In the genomic region with DNA sequence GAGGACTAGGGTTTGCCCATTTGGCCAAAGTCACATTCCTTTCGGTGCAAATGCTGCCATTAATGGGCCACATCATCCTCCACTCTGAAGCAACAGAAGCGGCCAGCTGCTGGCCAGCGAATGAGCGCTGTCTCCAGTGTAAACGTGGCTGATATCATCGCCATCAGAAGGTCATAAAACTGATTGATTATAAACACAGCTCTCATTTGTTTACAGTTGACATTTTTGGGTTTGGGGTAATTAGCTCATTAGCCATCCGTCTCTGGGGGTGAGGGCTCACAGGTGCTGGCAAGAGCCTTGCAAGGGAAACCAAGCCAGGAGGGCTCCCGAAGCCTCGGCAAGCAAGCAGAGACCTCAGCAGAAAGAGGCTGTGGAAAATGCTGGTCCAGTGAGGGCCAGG, we compare ENCODE assay signal across 19 mouse cellular contexts.
DNase-seq lines count a peak whose midpoint lies in the region; ATAC-seq lines count a peak whose summit lies in the region.
"Had no signal": no experiment of that assay in that cellular context is flagged by ENCODE, and none has a peak within 500 bp of the region (broad histone marks: within the 10 kb centered on the region; RNA-seq: fewer than 3 reads in every experiment).

No protein-coding gene starts in this region.

- ATAC-seq in kidney, embryonic 16.5 days (ENCODE audit: low FRiP score, low TSS enrichment) = peak; percentile 74
- ATAC-seq in limb, embryonic 11.5 days (ENCODE audit: insufficient number of reproducible peaks, low FRiP score, low TSS enrichment, low read depth) = no peak
- no peak for ATAC-seq in erythroblast, adult 5-6 weeks (replicated peaks; ENCODE audit: low FRiP score, poor library complexity, severe bottlenecking)
- ATAC-seq: midbrain, embryonic 16.5 days had no signal

- no peak overlapping the region for H3K9ac ChIP-seq in kidney, embryonic 16.5 days (replicated peaks; ENCODE audit: low read length)
- H3K9ac ChIP-seq in limb, embryonic 11.5 days (ENCODE audit: low read length) = no peak overlapping the region
- H3K9ac ChIP-seq: embryonic facial prominence, embryonic 12.5 days; heart, embryonic 12.5 days; liver, embryonic 15.5 days; neural tube, embryonic 15.5 days had no signal

- no peak overlapping the region for H3K4me3 ChIP-seq in kidney, embryonic 16.5 days (ENCODE audit: low read length)
- H3K4me3 ChIP-seq in limb, embryonic 11.5 days (ENCODE audit: low read depth, low read length) = no peak overlapping the region
- H3K4me3 ChIP-seq: embryonic facial prominence, embryonic 12.5 days; heart, embryonic 12.5 days; hindbrain, embryonic 10.5 days; layer of hippocampus, adult 2 months; liver, embryonic 15.5 days; neural tube, embryonic 15.5 days had no signal

- no peak for DNase-seq in kidney, postnatal 36 days
- peak; percentile 17 for DNase-seq in embryo, embryonic 11.5 days (ENCODE audit: low read depth, low spot score)
- peak; percentile 33 for DNase-seq in limb, embryonic 11.5 days (ENCODE audit: low spot score)
- peak; percentile 36 for DNase-seq in mesoderm, embryonic 11.5 days (ENCODE audit: low read depth, low spot score)
- DNase-seq in adrenal gland, adult (ENCODE audit: inconsistent age in 2 of 2, low spot score in 1 of 2) = no peak
- DNase-seq in neural tube, embryonic 10.5 days (ENCODE audit: extremely low spot score, low spot score) = no peak
- DNase-seq: cerebellum, adult 8-10 months; gastrocnemius, postnatal 10 days; right cerebral cortex, adult 18-20 months; thymus, postnatal 25 days had no signal

- no peaks in the 10 kb centered on the region for H3K4me1 ChIP-seq in kidney, embryonic 16.5 days (ENCODE audit: insufficient read depth, low read length)
- H3K4me1 ChIP-seq in limb, embryonic 11.5 days (ENCODE audit: control insufficient read depth, insufficient read depth, low read length) = 0 out of 2 replicates have a peak, but pooled peaks cover 2% of the 10 kb centered on the region
- H3K4me1 ChIP-seq: heart, embryonic 12.5 days; hindbrain, embryonic 10.5 days; liver, embryonic 15.5 days; neural tube, embryonic 15.5 days had no signal

- WGBS in kidney, embryonic 16.5 days = 4% methylated on average over 9 of the region's 9 CpGs
- 4% methylated on average over 9 of the region's 9 CpGs for WGBS in limb, embryonic 11.5 days

- no peak overlapping the region; the same call in 1 of the 2 replicates for H3K4me2 ChIP-seq in kidney, embryonic 16.5 days (replicated peaks; ENCODE audit: low read depth, low read length)
- H3K4me2 ChIP-seq in limb, embryonic 11.5 days (ENCODE audit: low read depth, severe bottlenecking) = no peak overlapping the region; the same call in 1 of the 2 replicates
- H3K4me2 ChIP-seq: embryonic facial prominence, embryonic 12.5 days; heart, embryonic 12.5 days; liver, embryonic 15.5 days; neural tube, embryonic 15.5 days had no signal

- no peak overlapping the region for H3K27ac ChIP-seq in kidney, embryonic 16.5 days (ENCODE audit: low read length)
- H3K27ac ChIP-seq in limb, embryonic 11.5 days (replicated peaks; ENCODE audit: low read depth, low read length) = no peak overlapping the region
- H3K27ac ChIP-seq: embryonic facial prominence, embryonic 12.5 days; hindbrain, embryonic 10.5 days; layer of hippocampus, adult 2 months; liver, embryonic 15.5 days; neural tube, embryonic 15.5 days had no signal

- no peaks in the 10 kb centered on the region for H3K9me3 ChIP-seq in kidney, embryonic 16.5 days (ENCODE audit: low read length)
- H3K9me3 ChIP-seq in limb, embryonic 11.5 days (ENCODE audit: control insufficient read depth, low read length) = no peaks in the 10 kb centered on the region
- H3K9me3 ChIP-seq: embryonic facial prominence, embryonic 12.5 days; heart, embryonic 12.5 days; hindbrain, embryonic 10.5 days; liver, embryonic 15.5 days; neural tube, embryonic 15.5 days had no signal

- H3K36me3 ChIP-seq in kidney, embryonic 16.5 days (ENCODE audit: insufficient read depth, low read length) = no peaks in the 10 kb centered on the region
- H3K36me3 ChIP-seq in limb, embryonic 11.5 days (ENCODE audit: control insufficient read depth, insufficient read depth, low read length) = no peaks in the 10 kb centered on the region
- H3K36me3 ChIP-seq: embryonic facial prominence, embryonic 12.5 days; heart, embryonic 12.5 days; hindbrain, embryonic 10.5 days; liver, embryonic 15.5 days; neural tube, embryonic 15.5 days had no signal

- H3K27me3 ChIP-seq in kidney, embryonic 16.5 days (ENCODE audit: insufficient read depth, low read length) = no peaks in the 10 kb centered on the region
- H3K27me3 ChIP-seq in limb, embryonic 11.5 days (ENCODE audit: control insufficient read depth, insufficient read depth, low read length) = no peaks in the 10 kb centered on the region
- H3K27me3 ChIP-seq: embryonic facial prominence, embryonic 12.5 days; heart, embryonic 12.5 days; liver, embryonic 15.5 days; neural tube, embryonic 15.5 days had no signal

Comparison
In these comparisons a context has a peak if more than half of its experiments do, and no peak if none do; other contexts are left out.
1. DNase-seq: peak in embryo, embryonic 11.5 days (single experiment), limb, embryonic 11.5 days (single experiment) and mesoderm, embryonic 11.5 days (single experiment); none in kidney, postnatal 36 days (0 of 2), adrenal gland, adult (0 of 2) and neural tube, embryonic 10.5 days (single experiment).